Mouse (Mus musculus) mouse trophoblast stem cell (cell line): ENCODE measurements around the gene 6030445D17Rik.

Experiments
- in situ Hi-C, 2 experiments: fragments of 300-500 bp; cut with MseI, MboI; formaldehyde crosslinking; loops; 2 replicates in 1 of 2; 3 replicates in 1 of 2; pipeline ENCODE4 v1.15.1; 2025

The 6030445D17Rik gene

DNA sequence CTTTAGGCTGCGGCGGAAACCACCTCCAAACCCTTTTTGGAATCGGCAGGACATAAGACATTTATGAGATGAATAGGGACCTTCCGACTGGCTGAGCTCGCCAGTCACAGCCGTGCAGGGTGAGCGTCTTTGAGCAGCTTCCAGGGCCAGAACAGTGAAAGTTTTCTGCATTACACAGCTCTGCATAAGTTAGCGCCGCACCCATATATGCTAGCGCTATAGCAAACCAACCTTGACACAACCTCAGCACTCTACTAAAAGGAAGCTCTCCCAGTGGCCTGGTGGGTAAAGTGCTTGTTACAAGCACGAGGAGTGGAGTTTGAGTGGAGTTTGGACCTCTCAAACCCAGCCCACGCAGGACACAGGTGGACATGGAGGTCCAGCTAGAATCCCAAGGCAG lies 2.8 kb upstream of the 6030445D17Rik start:
- in situ Hi-C loops: no loop called here

GRCm38 (mm10) chr4:136461206-136461605 lies 844 bp upstream of the 6030445D17Rik start:
- in situ Hi-C loops: no loop called here

- in situ Hi-C loops: no loop called here
These were observed 327 bp upstream of the 6030445D17Rik start for GRCm38 (mm10) chr4:136461761-136462085.

- in situ Hi-C loops: no loop called here
These were observed 759 bp downstream of the 6030445D17Rik start for GRCm38 (mm10) chr4:136462839-136463178.

DNA sequence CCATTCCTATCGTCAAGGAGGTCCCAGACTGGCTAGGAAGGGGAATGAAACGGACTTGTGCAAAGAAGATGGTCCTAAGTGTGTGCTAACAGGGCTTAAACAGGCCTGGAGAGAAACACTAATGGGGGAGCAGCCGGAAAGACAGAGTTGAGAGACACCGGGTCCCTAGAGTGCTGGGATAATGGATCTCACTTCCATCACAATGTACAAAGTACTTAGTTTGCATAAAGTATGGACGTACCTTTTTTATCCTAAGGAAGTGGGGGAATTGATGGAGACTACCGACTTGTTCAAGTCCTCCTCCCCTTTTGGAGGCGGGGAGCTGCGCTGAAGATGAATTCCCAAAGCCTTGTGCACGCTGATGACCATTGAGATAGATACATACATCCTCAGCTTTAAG lies 1.4 kb downstream of the 6030445D17Rik start:
- in situ Hi-C loops: no loop called here

DNA sequence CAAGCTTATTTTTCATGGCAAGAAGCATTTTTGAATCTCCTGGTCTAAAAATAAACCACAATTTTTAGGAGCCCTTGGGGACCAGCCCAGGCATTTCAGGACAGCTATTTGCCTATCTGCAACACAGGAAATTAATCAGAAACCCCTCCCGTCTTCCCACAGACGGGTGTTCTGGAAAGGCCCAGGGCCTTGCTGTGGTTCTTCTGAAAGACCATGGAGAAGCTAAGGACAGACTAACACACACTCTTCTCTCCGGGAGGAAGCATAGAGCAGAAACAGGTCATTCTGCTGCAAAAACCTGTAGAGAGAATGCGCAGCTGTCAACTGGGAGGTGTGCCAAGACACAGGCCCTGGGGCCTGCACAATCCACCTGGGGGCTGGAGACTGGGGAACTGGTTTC lies 4.2 kb downstream of the 6030445D17Rik start:
- in situ Hi-C loops: no loop called here

GRCm38 (mm10) chr4:136468553-136469327 lies 6.7 kb downstream of the 6030445D17Rik start:
- in situ Hi-C loops: no loop called here

GRCm38 (mm10) chr4:136469371-136469903 lies 7.4 kb downstream of the 6030445D17Rik start, which contains the start of gene Luzp1:
Gene Luzp1, plus strand, starts transcription at chr4:136469761.
- in situ Hi-C loops: no loop called here

- in situ Hi-C loops: no loop called here
These were observed 7.9 kb downstream of the 6030445D17Rik start for GRCm38 (mm10) chr4:136469941-136470346.

DNA sequence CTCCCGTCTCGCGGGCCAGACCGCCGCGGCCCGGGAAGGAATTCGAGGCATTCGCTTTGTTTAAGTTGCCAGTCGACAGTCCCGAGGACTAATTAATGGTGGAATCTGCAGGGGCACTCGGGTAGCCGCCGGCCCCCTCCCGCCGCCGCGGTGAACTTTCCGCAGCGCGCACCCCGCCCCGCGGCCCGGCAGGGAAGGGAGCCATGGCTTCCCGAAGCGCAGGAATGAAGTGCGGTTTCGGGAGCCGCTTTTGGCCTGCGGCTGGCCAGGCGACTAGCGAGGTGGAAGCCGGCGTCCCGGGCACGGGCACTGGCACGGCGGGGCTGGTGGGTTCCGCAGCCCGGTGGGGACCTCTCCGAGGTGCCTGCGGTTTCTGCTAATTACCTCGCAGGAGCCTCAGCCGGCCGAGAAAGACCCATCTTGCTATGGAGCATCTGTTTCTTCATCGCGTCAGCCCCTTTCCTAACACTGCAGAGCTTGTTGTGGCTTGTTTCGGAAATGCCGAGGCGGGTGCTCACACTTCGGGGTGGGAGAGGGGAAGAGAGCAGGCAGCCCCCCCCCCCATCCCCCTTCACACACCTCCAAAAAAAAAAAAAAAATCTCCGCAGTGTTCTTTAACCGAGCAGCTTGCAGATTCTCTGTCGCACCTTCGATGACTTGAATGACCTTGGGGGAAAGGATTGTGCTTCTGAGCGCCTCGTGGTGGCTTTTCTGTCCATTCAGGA lies 8.5 kb downstream of the 6030445D17Rik start:
- in situ Hi-C loops: no loop called here

DNA sequence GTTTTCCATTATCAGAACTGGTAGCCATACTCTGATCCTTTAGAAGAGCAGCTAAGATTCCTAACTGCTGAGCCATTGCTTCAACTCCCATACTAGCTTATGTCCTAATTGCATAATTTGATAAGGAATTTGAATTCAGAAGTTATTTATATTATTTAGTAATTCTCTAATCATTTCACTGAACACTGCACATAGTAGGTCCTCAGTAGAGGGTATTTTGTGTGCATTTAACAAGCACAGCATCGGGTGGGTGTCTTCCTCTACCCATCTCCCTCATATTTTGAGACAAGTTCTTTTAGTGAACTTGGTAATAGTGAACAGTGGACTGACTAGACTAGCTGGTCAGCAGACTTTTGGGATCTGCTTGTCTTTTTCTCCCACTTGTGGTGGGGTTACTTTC lies 14.6 kb downstream of the 6030445D17Rik start:
- in situ Hi-C loops: no loop called here

DNA sequence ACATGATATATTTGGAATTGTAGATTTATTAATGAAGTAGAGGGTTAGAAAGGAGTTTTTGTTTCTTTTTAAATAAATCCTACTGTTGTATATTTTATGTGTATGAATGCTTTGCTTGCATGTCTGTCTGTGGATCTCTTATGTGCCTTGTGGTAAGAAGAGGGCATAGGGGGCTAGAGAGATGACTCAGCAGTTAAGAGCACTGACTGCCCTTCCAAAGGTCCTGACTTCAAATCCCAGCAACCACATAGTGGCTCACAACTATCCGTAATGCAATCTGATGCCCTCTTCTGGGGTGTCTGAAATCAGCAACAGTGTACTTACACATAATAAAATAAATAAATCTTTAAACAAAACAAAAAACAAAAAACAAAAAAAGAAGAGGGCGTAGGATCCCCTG lies 24.5 kb downstream of the 6030445D17Rik start:
- in situ Hi-C loops: no loop called here

DNA sequence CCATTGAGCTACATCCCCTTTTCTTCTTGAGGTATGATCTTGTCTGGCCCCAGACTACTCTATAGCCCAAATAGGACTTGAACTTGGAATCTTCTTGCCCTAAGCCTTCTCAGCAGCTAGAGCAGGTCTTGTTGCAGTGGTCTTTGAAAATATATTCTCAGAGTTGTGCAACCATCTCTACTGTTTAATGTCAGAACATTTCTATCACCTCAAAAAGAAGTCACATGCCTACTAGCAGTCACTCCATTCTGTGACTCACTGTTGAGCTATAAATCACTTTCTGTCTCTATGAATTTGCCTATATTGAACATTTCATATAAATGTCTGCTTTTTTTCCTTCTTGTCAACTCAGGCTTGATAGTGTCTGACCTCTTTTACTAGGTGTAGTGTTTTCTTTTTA lies 33.9 kb downstream of the 6030445D17Rik start:
- in situ Hi-C loops: no loop called here

DNA sequence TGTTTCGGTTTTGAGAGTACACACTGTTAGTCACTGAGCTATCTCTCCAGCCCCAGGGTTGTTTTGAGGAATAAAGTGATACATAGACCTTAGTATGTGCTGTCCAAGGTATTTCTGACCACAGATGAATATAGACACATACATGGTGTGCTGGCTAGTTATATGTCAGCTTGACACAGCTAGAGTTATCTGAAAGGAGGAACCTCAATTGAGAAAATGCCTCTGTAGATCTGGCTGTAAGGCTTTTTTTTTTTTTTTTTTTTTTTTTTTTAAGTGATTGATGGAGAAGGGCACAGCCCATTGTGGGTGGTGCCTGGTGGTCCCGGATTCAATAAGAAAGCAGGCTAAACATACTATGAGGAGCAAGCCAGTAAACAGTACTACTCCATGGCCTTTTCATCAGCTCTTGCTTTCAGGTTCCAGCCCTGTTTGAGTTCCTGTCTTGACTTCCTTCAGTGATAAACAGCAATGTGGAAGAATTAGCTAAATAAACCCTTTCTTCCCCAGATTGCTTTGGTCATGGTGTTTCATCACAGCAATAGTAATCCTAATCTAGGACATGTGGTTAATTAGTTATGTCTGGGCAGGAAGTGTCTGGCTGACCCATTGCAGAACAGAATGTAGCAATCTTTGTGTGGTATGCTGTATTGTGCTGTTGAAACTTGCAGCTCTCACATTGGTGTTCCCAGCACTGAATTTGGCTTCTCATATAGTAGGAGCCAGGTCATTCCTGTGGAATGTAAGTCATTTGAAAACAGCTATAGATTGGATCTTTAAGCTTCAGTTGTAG lies 43.6 kb downstream of the 6030445D17Rik start:
- in situ Hi-C loops: no loop called here

DNA sequence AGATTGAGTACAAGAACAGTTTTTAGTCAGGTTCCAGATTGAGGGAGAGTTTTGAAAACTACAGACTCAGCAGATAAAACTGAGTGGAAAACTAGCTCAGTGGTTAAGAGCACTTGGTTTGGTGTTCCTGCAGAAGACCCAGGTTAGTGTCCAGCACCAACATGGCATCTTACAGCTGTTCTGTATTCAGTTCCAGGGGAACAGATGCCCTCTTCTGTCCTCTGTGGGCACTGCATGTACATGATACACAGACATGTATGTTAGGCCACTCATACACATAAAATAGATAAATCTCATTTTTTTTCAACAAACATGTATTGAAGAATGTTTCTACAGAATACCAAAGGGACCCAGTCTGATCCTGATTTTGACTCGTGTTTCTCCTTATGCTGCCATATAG lies 47.8 kb downstream of the 6030445D17Rik start:
- in situ Hi-C loops: no loop called here

DNA sequence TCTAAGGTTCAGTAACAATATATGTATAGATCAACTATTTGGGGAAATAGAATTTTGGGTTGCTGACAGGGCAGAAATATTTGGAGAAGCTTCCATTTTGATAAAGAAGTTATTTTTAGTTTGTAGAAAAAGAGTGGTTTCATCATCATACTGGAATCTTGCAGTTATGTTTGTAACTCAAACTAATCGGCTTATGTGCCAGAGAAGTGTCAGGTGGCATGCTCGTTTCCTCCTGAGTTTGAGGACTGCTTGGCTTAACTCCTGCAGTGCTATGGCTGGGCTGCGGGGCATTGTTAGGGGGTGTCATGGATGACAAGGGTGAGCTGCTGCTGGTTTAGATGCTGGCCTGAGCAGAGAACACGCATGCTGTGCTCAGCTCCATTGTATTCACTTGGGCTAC lies 49.7 kb downstream of the 6030445D17Rik start:
- in situ Hi-C loops: no loop called here

DNA sequence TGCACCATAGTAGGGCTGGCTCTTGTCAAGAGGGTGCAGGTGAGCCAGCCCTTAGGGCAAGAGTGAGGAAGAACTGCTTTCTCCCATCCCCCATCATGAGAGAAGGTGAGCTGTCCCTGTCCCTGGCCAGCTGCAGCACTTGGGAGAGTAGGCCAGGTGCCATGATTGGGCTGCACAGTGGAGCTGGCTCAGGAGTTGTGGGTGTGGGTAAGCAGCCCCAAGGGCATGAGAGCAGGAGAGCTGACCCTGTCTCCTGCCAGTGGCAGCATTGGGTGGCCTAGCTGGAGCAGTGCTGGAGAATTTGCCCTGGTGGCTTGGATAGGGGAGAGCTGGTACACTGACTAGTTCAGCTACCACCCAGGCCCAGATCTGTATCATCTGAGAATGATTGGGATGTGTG lies 50.9 kb downstream of the 6030445D17Rik start:
- in situ Hi-C loops: no loop called here
